8 mouse cellular contexts compared by ENCODE assay signal in the genomic region with DNA sequence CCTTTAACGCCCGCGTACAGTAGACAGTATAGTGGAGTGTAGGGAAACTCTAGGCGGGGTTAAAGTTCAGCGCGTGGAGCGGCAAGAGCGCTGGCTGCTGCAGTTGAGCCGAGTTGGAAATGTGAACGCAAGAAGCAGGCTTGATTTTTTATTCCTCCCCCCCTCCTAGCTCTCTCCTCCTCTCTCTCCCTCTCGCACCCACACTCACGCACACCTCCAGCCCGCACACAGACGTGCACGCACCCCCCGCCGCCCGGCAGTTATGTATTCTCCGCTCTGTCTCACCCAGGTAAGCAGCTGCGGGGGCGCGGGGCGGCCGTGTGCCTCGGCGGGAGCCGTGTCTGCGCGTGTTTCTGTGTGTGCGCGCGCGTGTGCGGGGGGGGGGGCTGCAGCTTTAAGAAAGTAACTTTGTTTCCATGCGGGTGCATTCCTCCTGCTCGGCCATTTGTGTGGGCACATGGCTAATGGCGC. TPM values are rescaled to one million over a fixed set of nuclear protein-coding genes. Genes with fewer than 3 reads are reported as not detected.
A peak's percentile ranks its signal among the peaks of the same experiment; 100 is the strongest.
DNase-seq lines count a peak whose midpoint lies in the region; ATAC-seq and TF ChIP-seq lines count a peak whose summit lies in the region.

TSS of gene E130114P18Rik (minus strand) at position 373 of the 471 bp plus-strand sequence.

- peaks cover 13% of the 10 kb centered on the region for H3K4me1 ChIP-seq in heart, embryonic 12.5 days (replicated peaks)
- H3K4me1 ChIP-seq in liver, postnatal 0 days (ENCODE audit: insufficient read depth) = peaks cover 22% of the 10 kb centered on the region; the same call in 1 of the 2 replicates

- ATAC-seq in erythroblast, adult 5-6 weeks (replicated peaks; ENCODE audit: low FRiP score, poor library complexity, severe bottlenecking) = peak; percentile 55; the same call in 1 of the 2 replicates
- ATAC-seq in heart, embryonic 12.5 days (ENCODE audit: insufficient number of reproducible peaks, low FRiP score) = peak; percentile 49
- peak; percentile 81 for ATAC-seq in liver, postnatal 0 days

- no peaks in the 10 kb centered on the region for H3K9me3 ChIP-seq in heart, embryonic 12.5 days (replicated peaks)
- H3K9me3 ChIP-seq in liver, postnatal 0 days (ENCODE audit: low read length) = no peaks in the 10 kb centered on the region

- H3K27ac ChIP-seq in heart, embryonic 12.5 days (ENCODE audit: poor library complexity, severe bottlenecking) = peak within 1 kb of the TSS; percentile 97
- H3K27ac ChIP-seq in liver, postnatal 0 days (ENCODE audit: low read depth) = peak within 1 kb of the TSS; percentile 82

- WGBS in heart, embryonic 12.5 days = under 1% methylated on average over 37 of the region's 37 CpGs
- WGBS in liver, postnatal 0 days (ENCODE audit: insufficient replicate concordance) = under 1% methylated on average over 35 of the region's 37 CpGs

- no peak for TF ChIP-seq CTCF in liver, postnatal 0 days (IDR thresholded peaks at IDR 0.05; ENCODE audit: low read depth)

- no peak for TF ChIP-seq EP300 in liver, postnatal 0 days (IDR thresholded peaks at IDR 0.05; ENCODE audit: low read depth)

- peak within 1 kb of the TSS; percentile 100 for H3K9ac ChIP-seq in heart, embryonic 12.5 days
- peak within 1 kb of the TSS; percentile 91 for H3K9ac ChIP-seq in liver, postnatal 0 days (replicated peaks)

- peak; percentile 47 for DNase-seq in B cell, adult 2 months
- DNase-seq in adrenal gland, postnatal 14 days = peak; percentile 79
- DNase-seq in kidney, adult 9 months = peak; percentile 80
- DNase-seq in liver, postnatal 0 days = peak; percentile 71
- DNase-seq in neural tube, embryonic 10.5 days (ENCODE audit: extremely low spot score, low spot score) = peak; percentile 70
- DNase-seq in testis, postnatal 10 days (ENCODE audit: low spot score) = peak; percentile 74

- no peaks in the 10 kb centered on the region for H3K27me3 ChIP-seq in heart, embryonic 12.5 days (replicated peaks)
- H3K27me3 ChIP-seq in liver, postnatal 0 days (ENCODE audit: insufficient read depth, low read length) = no peaks in the 10 kb centered on the region

- peak within 1 kb of the TSS; percentile 98 for H3K4me3 ChIP-seq in heart, embryonic 12.5 days
- H3K4me3 ChIP-seq in liver, postnatal 0 days (ENCODE audit: low read depth, low read length) = peak within 1 kb of the TSS; percentile 89

- H3K4me2 ChIP-seq in heart, embryonic 12.5 days = peak within 1 kb of the TSS; percentile 85
- peak within 1 kb of the TSS; percentile 83 for H3K4me2 ChIP-seq in liver, postnatal 0 days (ENCODE audit: low read depth, low read length)

- 0 out of 2 replicates have a peak, but pooled peaks cover under 1% of the 10 kb centered on the region for H3K36me3 ChIP-seq in heart, embryonic 12.5 days
- 0 out of 2 replicates have a peak, but pooled peaks cover 2% of the 10 kb centered on the region for H3K36me3 ChIP-seq in liver, postnatal 0 days (replicated peaks; ENCODE audit: insufficient read depth, low read length)

RNA-seq across cellular contexts. Expression of gene E130114P18Rik, which starts in this region (rescaled TPM):
- not detected in 2 replicates for total RNA-seq in adrenal gland, postnatal 14 days (2021)
- total RNA-seq in erythroblast, adult 5-6 weeks (2015; ENCODE audit: low replicate concordance) = not detected in 2 replicates
- total RNA-seq in erythroblast, adult 5-6 weeks (2017; ENCODE audit: low replicate concordance) = not detected in 2 replicates
- polyA plus RNA-seq in heart, embryonic 12.5 days (2016; fragmentation: Nextera tagmentation; extraction: Ambion mirVana) = 0.50 and 0.74 TPM in 2 replicates
- polyA plus RNA-seq in liver, postnatal 0 days (2015; fragmentation: Nextera tagmentation; extraction: Ambion mirVana) = not detected in 2 replicates

Comparison
In these comparisons a context has a peak if more than half of its experiments do, and no peak if none do; other contexts are left out.
1. Peak in every context shown above with its lines: DNase-seq, ATAC-seq, H3K4me3 ChIP-seq and H3K27ac ChIP-seq.
2. Peak in DNase-seq in adrenal gland, postnatal 14 days; RNA of the gene not detected or under 1 TPM.
3. Peak in ATAC-seq in erythroblast, adult 5-6 weeks; RNA of the gene not detected or under 1 TPM.
4. Peak in ATAC-seq, H3K4me3 ChIP-seq, H3K27ac ChIP-seq, H3K9ac ChIP-seq and H3K4me2 ChIP-seq in heart, embryonic 12.5 days; RNA of the gene not detected or under 1 TPM.
5. Peak in DNase-seq, ATAC-seq, H3K4me3 ChIP-seq, H3K27ac ChIP-seq, H3K9ac ChIP-seq and H3K4me2 ChIP-seq in liver, postnatal 0 days; RNA of the gene not detected or under 1 TPM.